Mouse (Mus musculus) Muller cell, postnatal 12 days (primary cell): ENCODE data around the gene Olfr220.
A peak's percentile ranks its signal among the peaks of the same experiment; 100 is the strongest.

ENCODE experiments used
- DNase-seq: peaks from one replicate; pipeline ENCODE4 v3.0.0-alpha.2; 2015; ENCODE audit errors: inconsistent ontology term

Gene Olfr220

GRCm38 (mm10) chr1:174441782-174442181 lies at the start of gene Olfr220:
Gene Olfr220, plus strand, starts transcription at chr1:174442082.
- DNase-seq = no peak

- no peak for DNase-seq
These were observed 18.9 kb upstream of the Olfr220 start for GRCm38 (mm10) chr1:174422959-174423358.

GRCm38 (mm10) chr1:174423764-174424163 lies 18.1 kb upstream of the Olfr220 start, which contains the start of gene Olfr414:
Gene Olfr414, plus strand, starts transcription at chr1:174424064.
- no peak for DNase-seq

GRCm38 (mm10) chr1:174426180-174426986 lies 15.5 kb upstream of the Olfr220 start:
- DNase-seq = no peak

GRCm38 (mm10) chr1:174427402-174427801 lies 14.5 kb upstream of the Olfr220 start:
- no peak for DNase-seq

- no peak for DNase-seq
These were observed 13.5 kb upstream of the Olfr220 start for GRCm38 (mm10) chr1:174428407-174428806.

- no peak for DNase-seq
These were observed 7.8 kb upstream of the Olfr220 start for GRCm38 (mm10) chr1:174434121-174434520.

GRCm38 (mm10) chr1:174455100-174455499 lies 13.2 kb downstream of the Olfr220 start:
- DNase-seq = no peak

- no peak for DNase-seq
These were observed 23.5 kb downstream of the Olfr220 start for GRCm38 (mm10) chr1:174465385-174465784.

GRCm38 (mm10) chr1:174466240-174466639 lies 24.4 kb downstream of the Olfr220 start:
- DNase-seq = peak; percentile 40

- DNase-seq = peak; percentile 28
These were observed 27.9 kb downstream of the Olfr220 start for GRCm38 (mm10) chr1:174469736-174470135.

GRCm38 (mm10) chr1:174482567-174482966 lies 40.7 kb downstream of the Olfr220 start:
- DNase-seq = no peak

GRCm38 (mm10) chr1:174500064-174500463 lies 58.2 kb downstream of the Olfr220 start:
- no peak for DNase-seq
